Mouse (Mus musculus): ENCODE data around the gene Pank4. TPM values are rescaled to one million over a fixed set of nuclear protein-coding genes. Genes with fewer than 3 reads are reported as not detected.

Pank4 gene
- 13.5 TPM for polyA plus RNA-seq (2015; fragmentation: Illumina TruSeq; extraction: RNeasy Lipid Tissue Mini Kit (QIAGEN cat#74804); ENCODE audit: insufficient read depth, low read depth, low replicate concordance)

GRCm38 (mm10) chr4:154963901-154964580, at the start of gene Pank4:
Gene Pank4 (plus strand): TSS chr4:154964123.

GRCm38 (mm10) chr4:154928395-154929087, 35.4 kb upstream of the Pank4 start, which contains the start of gene Tnfrsf14:
Gene Tnfrsf14 (minus strand): TSS chr4:154928563.

GRCm38 (mm10) chr4:154960690-154961225, 3.2 kb upstream of the Pank4 start, which contains the start of gene Hes5:
Gene Hes5 (plus strand): TSS chr4:154960923.

Other genes with a start within 250 kb of the Pank4 start
- gene Ttc34, start 126.7 kb upstream of the Pank4 start, polyA plus RNA-seq (2015; fragmentation: Illumina TruSeq; extraction: RNeasy Lipid Tissue Mini Kit (QIAGEN cat#74804); ENCODE audit: insufficient read depth, low read depth, low replicate concordance) = not detected
- not detected for gene Mmel1, start 94.5 kb upstream of the Pank4 start, polyA plus RNA-seq (2015; fragmentation: Illumina TruSeq; extraction: RNeasy Lipid Tissue Mini Kit (QIAGEN cat#74804); ENCODE audit: insufficient read depth, low read depth, low replicate concordance)
- gene Fam213b, start 65.0 kb upstream of the Pank4 start, polyA plus RNA-seq (2015; fragmentation: Illumina TruSeq; extraction: RNeasy Lipid Tissue Mini Kit (QIAGEN cat#74804); ENCODE audit: insufficient read depth, low read depth, low replicate concordance) = 8.4 TPM
- 1.5 TPM for gene Tnfrsf14, start 35.6 kb upstream of the Pank4 start, polyA plus RNA-seq (2015; fragmentation: Illumina TruSeq; extraction: RNeasy Lipid Tissue Mini Kit (QIAGEN cat#74804); ENCODE audit: insufficient read depth, low read depth, low replicate concordance)
- not detected for gene Hes5, start 3.2 kb upstream of the Pank4 start, polyA plus RNA-seq (2015; fragmentation: Illumina TruSeq; extraction: RNeasy Lipid Tissue Mini Kit (QIAGEN cat#74804); ENCODE audit: insufficient read depth, low read depth, low replicate concordance)
- 0.98 TPM for gene Plch2, start 92.7 kb downstream of the Pank4 start, polyA plus RNA-seq (2015; fragmentation: Illumina TruSeq; extraction: RNeasy Lipid Tissue Mini Kit (QIAGEN cat#74804); ENCODE audit: insufficient read depth, low read depth, low replicate concordance)
- 4.4 TPM for gene Pex10, start 102.9 kb downstream of the Pank4 start, polyA plus RNA-seq (2015; fragmentation: Illumina TruSeq; extraction: RNeasy Lipid Tissue Mini Kit (QIAGEN cat#74804); ENCODE audit: insufficient read depth, low read depth, low replicate concordance)
- gene Rer1, start 122.3 kb downstream of the Pank4 start, polyA plus RNA-seq (2015; fragmentation: Illumina TruSeq; extraction: RNeasy Lipid Tissue Mini Kit (QIAGEN cat#74804); ENCODE audit: insufficient read depth, low read depth, low replicate concordance) = 28.9 TPM
- 1.4 TPM for gene Morn1, start 122.5 kb downstream of the Pank4 start, polyA plus RNA-seq (2015; fragmentation: Illumina TruSeq; extraction: RNeasy Lipid Tissue Mini Kit (QIAGEN cat#74804); ENCODE audit: insufficient read depth, low read depth, low replicate concordance)